Mouse (Mus musculus) heart, embryonic 12.5 days (tissue): ENCODE data around the gene Spag6. TPM values are rescaled to one million over a fixed set of nuclear protein-coding genes. Genes with fewer than 3 reads are reported as not detected.

Experiments used
- ATAC-seq: fragments of 200-750 bp; cut with Nextera tagmentation; 2 replicates; pipeline ENCODE4 v1.8.0; 2017; ENCODE audit warnings: moderate TSS enrichment, moderate library complexity; ENCODE audit not compliant: insufficient number of reproducible peaks, low FRiP score
- H3K27ac ChIP-seq: fragments of 300-500 bp; sonication (generic); 2 replicates; pipeline ENCODE4 v1.5.1; 2016; ENCODE audit warnings: mild to moderate bottlenecking, moderate library complexity; ENCODE audit not compliant: poor library complexity, severe bottlenecking
- H3K27me3 ChIP-seq: fragments of 300-500 bp; sonication (generic); replicated peaks from 2 replicates; pipeline ENCODE4 v1.6.1; 2016; ENCODE audit warnings: mild to moderate bottlenecking, moderate library complexity
- H3K36me3 ChIP-seq: fragments of 300-500 bp; sonication (generic); 2 replicates; pipeline ENCODE4 v1.6.1; 2016; ENCODE audit warnings: mild to moderate bottlenecking, moderate library complexity
- H3K4me1 ChIP-seq: fragments of 300-500 bp; sonication (generic); replicated peaks from 2 replicates; pipeline ENCODE4 v1.6.1; 2016; ENCODE audit warnings: mild to moderate bottlenecking
- H3K4me2 ChIP-seq: fragments of 300-500 bp; sonication (generic); 2 replicates; pipeline ENCODE4 v1.6.1; 2016; ENCODE audit warnings: mild to moderate bottlenecking, moderate library complexity
- H3K4me3 ChIP-seq: fragments of 300-500 bp; sonication (generic); 2 replicates; pipeline ENCODE4 v1.5.1; 2016; ENCODE audit warnings: mild to moderate bottlenecking
- H3K9ac ChIP-seq: fragments of 300-500 bp; sonication (generic); 2 replicates; pipeline ENCODE4 v1.6.1; 2016; ENCODE audit warnings: mild to moderate bottlenecking, moderate library complexity
- H3K9me3 ChIP-seq: fragments of 300-500 bp; sonication (generic); replicated peaks from 2 replicates; pipeline ENCODE4 v1.6.1; 2016; ENCODE audit warnings: mild to moderate bottlenecking, moderate library complexity
- WGBS: fragments of 180-500 bp; shearing (Covaris S2); methylation state at CpG from one replicate; pipeline ENCODE4 v1.1.7; 2016; 5-methylcytosine and 5-hydroxymethylcytosine counted together
- polyA plus RNA-seq: library from polyadenylated mRNA; unstranded; fragments of >200 nt; fragmentation: Nextera tagmentation; extraction: Ambion mirVana; gene quantifications from 2 replicates; pipeline ENCODE4 v1.2.1, GENCODE M21; 2016

Spag6 gene
- 0.14 TPM in 1 of 2 replicates, not detected in the other for polyA plus RNA-seq

DNA sequence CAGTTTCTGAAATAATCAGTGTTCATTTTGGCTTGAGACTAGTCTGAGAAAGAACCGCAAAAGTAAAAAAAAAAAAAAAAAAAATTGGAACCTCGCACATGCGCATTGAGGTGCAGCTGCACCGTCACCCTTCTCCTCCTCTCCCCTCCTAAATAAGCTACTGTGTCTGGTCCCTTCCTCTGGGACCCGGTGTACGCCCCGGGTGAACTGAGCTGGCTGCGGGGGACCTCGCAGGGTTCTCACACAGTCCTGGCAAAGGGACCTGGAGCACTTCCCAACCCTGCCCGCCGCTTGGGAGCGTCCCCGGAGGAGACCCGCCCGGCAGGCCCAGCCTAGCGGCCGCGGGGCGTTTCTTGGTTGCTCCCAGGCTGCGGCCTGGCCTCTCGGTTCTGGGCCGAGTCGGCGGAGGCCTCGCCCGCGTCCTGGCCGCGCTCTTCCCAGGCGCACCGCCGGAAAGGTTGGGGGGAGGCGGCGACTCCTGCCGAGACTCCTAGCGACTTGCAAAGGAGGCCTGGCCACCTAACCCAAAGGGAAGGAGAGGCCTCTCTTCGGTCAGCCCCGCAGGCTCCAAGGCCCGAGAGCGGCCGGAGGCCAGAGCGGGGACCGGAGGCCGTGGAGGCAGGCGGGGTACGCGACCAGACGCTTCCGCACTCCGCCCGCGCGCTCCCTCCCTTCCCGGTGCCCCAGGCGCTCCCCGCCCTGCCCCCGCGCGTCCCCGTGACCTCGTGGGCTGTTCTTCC lies at the start of gene Spag6:
Spag6 (plus strand) TSS at position 162 of the 740 bp plus-strand sequence.
- Histone ChIP-seq H3K27ac (peak within 1 kb of the TSS; percentile 49; the same call in 1 of the 2 replicates), H3K27me3 (peaks cover 56% of the 10 kb centered on the region), H3K9ac (peak within 1 kb of the TSS; percentile 83), H3K9me3 (no peaks in the 10 kb centered on the region), H3K4me1 (peaks cover 29% of the 10 kb centered on the region), H3K4me3 (peak within 1 kb of the TSS; percentile 66), H3K4me2 (peak within 1 kb of the TSS; percentile 88), H3K36me3 (no peaks in the 10 kb centered on the region)
- peak; percentile 79 for ATAC-seq
- WGBS: under 1% methylated on average over 53 of the region's 61 CpGs

- Histone ChIP-seq H3K4me1 (no peaks in the 10 kb centered on the region), H3K27ac (no peak overlapping the region), H3K9ac (no peak overlapping the region), H3K4me2 (no peak overlapping the region), H3K27me3 (no peaks in the 10 kb centered on the region; the same call in 1 of the 2 replicates), H3K36me3 (no peaks in the 10 kb centered on the region), H3K4me3 (no peak overlapping the region), H3K9me3 (no peaks in the 10 kb centered on the region; the same call in 1 of the 2 replicates)
- ATAC-seq: no peak
- 76% methylated on average over 4 of the region's 4 CpGs for WGBS
These were observed 45.3 kb upstream of the Spag6 start for GRCm38 (mm10) chr2:18648563-18648962.

DNA sequence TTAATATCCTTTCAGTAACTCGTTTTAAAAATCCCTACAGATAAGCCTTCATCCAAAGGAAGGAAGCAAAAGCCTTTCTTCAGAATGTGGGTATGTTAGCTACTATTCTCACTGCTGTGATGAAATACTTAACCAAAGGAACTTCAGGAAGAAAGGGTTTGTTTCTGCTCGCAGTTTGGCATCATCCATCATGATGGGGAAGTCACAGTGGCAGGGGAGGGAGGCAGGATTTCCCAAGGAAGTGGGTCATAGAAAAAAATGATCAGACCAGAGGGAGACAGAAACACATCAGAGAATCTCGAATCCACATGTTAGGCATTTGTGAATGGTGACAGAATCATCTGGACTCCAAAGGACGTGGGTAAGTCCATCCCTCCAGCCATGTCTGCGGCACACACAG lies 39.0 kb upstream of the Spag6 start:
- no peak for ATAC-seq
- Histone ChIP-seq H3K27ac (no peak overlapping the region), H3K4me2 (no peak overlapping the region), H3K4me1 (no peaks in the 10 kb centered on the region), H3K27me3 (peaks cover 4% of the 10 kb centered on the region; the same call in 1 of the 2 replicates), H3K9ac (no peak overlapping the region), H3K4me3 (no peak overlapping the region), H3K9me3 (no peaks in the 10 kb centered on the region), H3K36me3 (no peaks in the 10 kb centered on the region)
- WGBS: 50% methylated on average over 5 of the region's 5 CpGs

DNA sequence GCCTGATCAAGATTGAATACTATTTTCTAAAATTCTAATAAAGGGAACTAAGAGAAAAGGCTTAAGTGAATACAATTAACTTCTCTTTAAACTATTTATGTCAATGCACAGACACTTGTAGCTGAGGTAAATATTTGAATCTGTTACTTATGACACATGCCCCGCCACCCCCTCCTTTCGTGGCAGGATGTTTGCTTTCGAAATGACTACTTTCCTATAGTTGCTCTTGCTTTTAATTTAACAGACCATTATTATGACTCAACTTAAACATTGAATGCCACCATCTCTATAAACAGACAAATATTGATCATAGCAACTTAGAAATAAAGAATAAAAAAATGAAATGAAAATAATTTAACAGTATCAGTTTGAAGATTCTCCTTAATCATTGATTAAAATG lies 29.8 kb upstream of the Spag6 start:
- no peak overlapping the region for H3K4me2 ChIP-seq
- no peak overlapping the region for H3K27ac ChIP-seq
- H3K4me1 ChIP-seq: no peaks in the 10 kb centered on the region
- H3K27me3 ChIP-seq: peaks cover 17% of the 10 kb centered on the region
- no peak for ATAC-seq
- no peak overlapping the region for H3K4me3 ChIP-seq
- H3K36me3 ChIP-seq: no peaks in the 10 kb centered on the region
- WGBS: 78% methylated on average over 3 of the region's 3 CpGs
- no peaks in the 10 kb centered on the region for H3K9me3 ChIP-seq
- no peak overlapping the region for H3K9ac ChIP-seq

DNA sequence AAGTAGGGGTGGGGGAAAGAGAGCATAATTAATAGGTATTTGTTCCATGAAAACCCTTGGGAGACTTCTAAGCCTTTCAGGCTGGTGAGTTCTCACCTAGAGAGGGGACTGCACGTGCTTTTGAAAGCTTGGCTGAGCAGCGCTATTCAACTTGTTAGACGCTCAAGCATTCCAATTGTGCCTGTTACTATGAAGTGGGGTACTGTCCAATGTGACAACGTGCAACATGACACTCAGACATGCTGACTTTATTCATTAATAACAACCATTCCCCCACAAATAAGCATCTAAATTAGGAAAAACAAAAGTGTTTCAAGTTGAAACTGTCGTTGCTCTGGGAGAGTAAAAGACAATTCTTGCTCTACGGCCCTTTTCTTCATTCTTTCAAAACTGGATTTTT lies 22.8 kb upstream of the Spag6 start:
- whole genome bisulfite sequencing: 22% methylated on average over 6 of the region's 6 CpGs
- H3K36me3 ChIP-seq: no peaks in the 10 kb centered on the region
- no peak overlapping the region for H3K4me3 ChIP-seq
- H3K9ac ChIP-seq: no peak overlapping the region
- H3K4me2 ChIP-seq: no peak overlapping the region
- peaks cover 15% of the 10 kb centered on the region for H3K27me3 ChIP-seq
- ATAC-seq: no peak
- H3K9me3 ChIP-seq: no peaks in the 10 kb centered on the region
- no peak overlapping the region for H3K27ac ChIP-seq
- H3K4me1 ChIP-seq: 0 out of 2 replicates have a peak, but pooled peaks cover 6% of the 10 kb centered on the region

GRCm38 (mm10) chr2:18672133-18672765 lies 21.6 kb upstream of the Spag6 start, which contains the start of gene Commd3:
Gene Commd3, plus strand, starts transcription at chr2:18672384.
- Histone ChIP-seq H3K4me1 (0 out of 2 replicates have a peak, but pooled peaks cover 6% of the 10 kb centered on the region), H3K27ac (peak within 1 kb of the TSS; percentile 97), H3K9me3 (no peaks in the 10 kb centered on the region), H3K4me3 (peak within 1 kb of the TSS; percentile 97), H3K9ac (peak within 1 kb of the TSS; percentile 99), H3K36me3 (no peaks in the 10 kb centered on the region), H3K4me2 (peak within 1 kb of the TSS; percentile 82), H3K27me3 (peaks cover 14% of the 10 kb centered on the region)
- under 1% methylated on average over 91 of the region's 91 CpGs for WGBS
- peak; percentile 82 for ATAC-seq

DNA sequence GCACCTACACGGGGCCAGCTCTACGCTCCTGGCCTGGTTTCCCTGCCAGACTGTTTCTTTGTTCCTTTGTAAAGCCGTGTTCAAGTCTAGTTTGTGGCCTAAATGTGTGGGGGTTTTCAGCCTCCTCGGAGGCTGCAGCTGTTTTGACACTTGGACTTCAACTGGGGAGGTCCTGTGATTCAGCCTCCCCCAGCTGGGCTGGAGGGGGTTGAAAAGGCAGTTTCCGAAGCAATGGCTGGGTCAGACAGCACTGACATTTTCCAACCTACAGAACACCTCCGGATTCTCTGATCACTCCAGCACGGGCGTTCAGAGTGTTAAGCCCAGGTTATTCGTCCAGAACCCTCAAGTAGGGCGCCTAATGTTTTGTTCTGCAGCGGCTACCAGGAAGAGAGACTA lies 21.1 kb upstream of the Spag6 start:
- peak overlapping the region; percentile 97 for H3K4me3 ChIP-seq
- peak overlapping the region; percentile 99 for H3K9ac ChIP-seq
- ATAC-seq: no peak
- WGBS: 1% methylated on average over 11 of the region's 11 CpGs
- H3K27me3 ChIP-seq: peaks cover 8% of the 10 kb centered on the region
- peak overlapping the region; percentile 97 for H3K27ac ChIP-seq
- 0 out of 2 replicates have a peak, but pooled peaks cover 6% of the 10 kb centered on the region for H3K4me1 ChIP-seq
- H3K4me2 ChIP-seq: peak overlapping the region; percentile 82
- no peaks in the 10 kb centered on the region for H3K36me3 ChIP-seq
- H3K9me3 ChIP-seq: no peaks in the 10 kb centered on the region

GRCm38 (mm10) chr2:18673766-18674165 lies 20.1 kb upstream of the Spag6 start:
- no peak overlapping the region for H3K4me3 ChIP-seq
- H3K4me2 ChIP-seq: no peak overlapping the region
- ATAC-seq: no peak
- no peaks in the 10 kb centered on the region for H3K36me3 ChIP-seq
- H3K27me3 ChIP-seq: 0 out of 2 replicates have a peak, but pooled peaks cover 2% of the 10 kb centered on the region
- H3K9ac ChIP-seq: no peak overlapping the region
- 72% methylated on average over 4 of the region's 4 CpGs for WGBS
- 0 out of 2 replicates have a peak, but pooled peaks cover 6% of the 10 kb centered on the region for H3K4me1 ChIP-seq
- no peaks in the 10 kb centered on the region for H3K9me3 ChIP-seq
- no peak overlapping the region for H3K27ac ChIP-seq

DNA sequence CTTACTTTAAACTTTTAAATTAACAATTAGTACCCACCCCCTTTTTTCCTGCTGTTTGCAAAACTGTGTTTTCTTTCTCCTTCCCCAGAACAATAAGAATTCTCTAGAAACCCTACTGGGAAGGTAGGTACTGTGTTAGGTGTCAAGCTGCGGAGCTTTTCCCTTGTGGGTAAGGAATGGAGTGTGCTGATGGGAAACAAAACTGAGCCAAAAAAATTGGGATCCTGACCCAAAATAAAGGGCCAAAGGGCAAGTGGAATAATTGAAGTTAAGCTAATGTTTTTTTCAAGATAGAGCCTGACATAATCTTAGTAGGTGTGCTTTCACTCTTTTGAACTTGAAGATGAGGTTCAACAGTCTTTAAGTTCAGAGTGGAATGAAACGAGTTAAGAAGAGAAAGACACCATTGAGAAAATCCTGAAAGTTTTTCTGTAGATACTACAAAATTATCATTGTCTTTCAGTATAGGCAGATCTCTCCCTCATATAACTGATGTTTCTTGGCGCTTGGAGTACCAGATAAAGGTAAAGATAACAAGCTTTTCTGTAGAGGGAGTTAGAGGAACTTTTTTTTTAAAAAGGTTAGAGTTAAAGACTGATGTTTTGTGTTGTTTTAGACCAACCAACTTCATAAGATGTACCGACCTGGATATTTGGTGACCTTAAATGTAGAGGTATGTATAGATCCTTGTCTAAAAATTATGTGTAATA lies 19.5 kb upstream of the Spag6 start:
- no peaks in the 10 kb centered on the region for H3K36me3 ChIP-seq
- H3K27me3 ChIP-seq: peaks cover 6% of the 10 kb centered on the region; the same call in 1 of the 2 replicates
- no peaks in the 10 kb centered on the region for H3K9me3 ChIP-seq
- 75% methylated on average over 4 of the region's 4 CpGs for WGBS
- ATAC-seq: no peak
- no peak overlapping the region for H3K4me3 ChIP-seq
- 0 out of 2 replicates have a peak, but pooled peaks cover 6% of the 10 kb centered on the region for H3K4me1 ChIP-seq
- no peak overlapping the region for H3K4me2 ChIP-seq
- no peak overlapping the region for H3K9ac ChIP-seq
- no peak overlapping the region for H3K27ac ChIP-seq

DNA sequence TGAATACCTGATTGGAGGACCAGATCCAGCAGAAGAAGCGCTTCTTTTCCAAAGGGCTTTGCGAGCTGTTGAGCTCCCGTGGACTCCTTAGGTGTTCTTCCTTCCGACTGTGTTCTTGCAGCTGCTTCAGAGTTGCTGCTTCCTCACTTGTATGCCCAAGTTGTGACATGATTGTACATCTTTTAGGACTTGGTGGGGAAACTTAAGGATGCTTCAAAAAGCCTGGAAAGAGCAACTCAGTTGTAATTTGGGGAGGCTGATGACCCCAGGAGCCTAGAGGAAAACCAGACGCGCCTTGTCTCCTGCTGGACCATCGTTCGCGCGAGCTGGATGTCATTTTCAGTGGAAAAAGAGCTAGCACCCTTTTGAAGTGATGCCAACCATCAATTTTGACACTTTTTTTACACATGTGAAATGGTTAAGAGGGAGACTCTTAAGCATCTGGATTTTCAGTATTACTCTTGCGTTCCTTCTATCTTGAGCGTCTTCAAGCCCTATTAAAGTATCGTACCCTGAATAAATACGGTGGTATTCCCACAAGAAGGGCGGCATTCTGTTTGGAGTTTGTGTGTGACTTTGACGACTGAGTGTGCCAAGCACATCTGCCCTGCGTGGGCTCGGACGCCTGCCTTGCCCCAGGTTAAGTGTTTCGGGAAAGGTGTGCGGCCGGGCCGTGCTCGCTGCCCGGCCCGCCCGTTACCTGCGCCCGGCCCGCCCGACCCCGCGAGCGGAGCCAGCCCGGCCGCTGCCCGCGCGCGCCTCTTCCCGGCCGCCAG lies 18.0 kb upstream of the Spag6 start:
- Histone ChIP-seq H3K27me3 (peaks cover 16% of the 10 kb centered on the region), H3K4me1 (peaks cover 15% of the 10 kb centered on the region), H3K36me3 (no peaks in the 10 kb centered on the region), H3K4me3 (peak overlapping the region; percentile 87), H3K9me3 (no peaks in the 10 kb centered on the region), H3K4me2 (peak overlapping the region; percentile 96), H3K9ac (peak overlapping the region; percentile 77), H3K27ac (peak overlapping the region; percentile 73)
- ATAC-seq: no peak
- 14% methylated on average over 42 of the region's 42 CpGs for WGBS
